Comparison of ENCODE assay signal across 31 mouse cellular contexts in genomic region chr4:152303172-152303571, GRCm38 (mm10). TPM values are rescaled to one million over a fixed set of nuclear protein-coding genes. Genes with fewer than 3 reads are reported as not detected.
"Had no signal": no experiment of that assay in that cellular context is flagged by ENCODE, and none has a peak within 500 bp of the region (broad histone marks: within the 10 kb centered on the region; RNA-seq: fewer than 3 reads in every experiment).

No protein-coding gene starts in this region.

- H3K27me3 ChIP-seq: limb, embryonic 13.5 days; liver, embryonic 12.5 days; liver, embryonic 15.5 days; megakaryocyte, embryonic 14.5 days; neural tube, embryonic 13.5 days had no signal

- H3K9me3 ChIP-seq: limb, embryonic 10.5 days; limb, embryonic 13.5 days; liver, embryonic 12.5 days; liver, embryonic 15.5 days; megakaryocyte, embryonic 14.5 days; midbrain, embryonic 10.5 days; midbrain, embryonic 13.5 days; neural tube, embryonic 13.5 days had no signal

- H3K27ac ChIP-seq: hindbrain, postnatal 0 days; layer of hippocampus, adult 2 months; limb, embryonic 10.5 days; limb, embryonic 13.5 days; liver, embryonic 12.5 days; liver, embryonic 15.5 days; midbrain, embryonic 10.5 days; midbrain, embryonic 13.5 days; neural tube, embryonic 13.5 days; stomach, postnatal 0 days had no signal

- H3K4me2 ChIP-seq: limb, embryonic 13.5 days; liver, embryonic 12.5 days; liver, embryonic 15.5 days; lung, embryonic 14.5 days; midbrain, embryonic 13.5 days; neural tube, embryonic 13.5 days had no signal

- DNase-seq: layer of hippocampus, adult 9-11 months; liver; lung, embryonic 14.5 days; lung, postnatal 36 days; retina, postnatal 1 day; right cerebral cortex, postnatal 25 days; spleen, adult 18-20 months; thymus, adult 2 months; thymus, postnatal 25 days had no signal

- H3K9ac ChIP-seq: limb, embryonic 13.5 days; liver, embryonic 12.5 days; liver, embryonic 15.5 days; lung, embryonic 14.5 days; midbrain, embryonic 13.5 days; neural tube, embryonic 13.5 days had no signal

- ATAC-seq: hindbrain, postnatal 0 days; inflammation-experienced regulatory T-cells, adult 6 months; intestine, embryonic 16.5 days; liver, embryonic 12.5 days; lung, postnatal 0 days; midbrain, embryonic 13.5 days; midbrain, embryonic 16.5 days had no signal

- H3K4me3 ChIP-seq: layer of hippocampus, adult 2 months; limb, embryonic 10.5 days; limb, embryonic 13.5 days; liver, embryonic 12.5 days; liver, embryonic 15.5 days; megakaryocyte, embryonic 14.5 days; midbrain, embryonic 10.5 days; midbrain, embryonic 13.5 days; myocyte; neural tube, embryonic 13.5 days had no signal

RNA-seq across cellular contexts. Expression of gene Hes3, which starts 11.7 kb away (rescaled TPM):
- total RNA-seq: layer of hippocampus, adult 2 months; layer of hippocampus, postnatal 25 days; left cerebral cortex, adult 18-20 months; monocyte, adult 5-6 weeks; neutrophil, adult 5-6 weeks had no signal
- polyA plus RNA-seq: inflammation-experienced regulatory T-cells, adult 6 months; intestine, embryonic 16.5 days; large intestine, adult 2 months; limb, embryonic 10.5 days; limb, embryonic 13.5 days; liver, embryonic 12.5 days; liver, embryonic 15.5 days; lung, embryonic 14.5 days; lung, postnatal 0 days; stomach, postnatal 0 days; urinary bladder, adult 2 months had no signal

RNA-seq across cellular contexts. Expression of gene Rnf207, which starts 15.6 kb away (rescaled TPM):
- total RNA-seq: monocyte, adult 5-6 weeks; neutrophil, adult 5-6 weeks had no signal
- polyA plus RNA-seq: inflammation-experienced regulatory T-cells, adult 6 months had no signal
